Mouse (Mus musculus) right cerebral cortex, adult 18-20 months (tissue): ENCODE measurements around the gene A330070K13Rik.

Experiments used
- DNase-seq: peaks from one replicate; pipeline ENCODE4 v3.0.0; 2022; ENCODE audit warnings: mixed read lengths

Gene A330070K13Rik

DNA sequence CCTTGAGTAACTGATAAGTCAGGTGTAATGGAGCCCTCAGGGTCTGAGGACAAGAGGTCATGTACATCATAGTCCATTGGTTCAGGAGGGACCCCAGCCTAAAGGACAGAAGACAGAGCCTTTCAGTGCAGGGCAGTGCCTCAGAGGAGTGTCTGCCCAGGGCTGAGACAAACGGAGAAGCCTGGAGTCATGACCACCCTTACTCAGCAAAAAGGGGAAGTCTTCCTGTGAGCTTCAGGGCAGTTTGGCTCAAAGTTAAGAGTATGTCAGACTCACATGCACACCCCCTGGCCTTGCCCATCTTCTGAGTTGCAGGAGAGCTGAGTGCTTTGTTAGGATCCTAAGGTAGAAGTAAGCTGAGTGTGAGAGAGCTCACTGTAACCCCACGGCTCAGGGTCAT is 54.5 kb downstream of the A330070K13Rik start:
- no peak for DNase-seq
